Comparison of ENCODE assay signal across 25 mouse cellular contexts in the genomic region with DNA sequence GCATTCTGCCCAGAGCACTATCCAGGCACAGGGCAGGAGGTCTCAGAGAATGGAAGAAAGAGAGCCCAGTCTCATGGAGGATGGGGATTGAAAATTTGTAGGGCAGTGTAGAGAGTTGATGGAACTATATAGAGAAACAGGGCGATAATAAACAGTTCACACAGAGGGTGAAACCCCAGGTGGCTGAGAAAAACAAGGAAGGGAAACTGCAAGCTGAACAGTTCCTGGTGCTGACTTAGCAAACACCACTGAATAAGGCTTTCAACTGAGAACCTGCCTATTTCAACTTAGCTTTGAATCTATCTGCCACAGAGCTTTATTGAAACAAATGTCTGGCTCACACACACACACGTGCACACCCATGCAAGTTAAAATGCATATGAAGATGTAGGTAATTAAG.
DNase-seq lines count a peak whose midpoint lies in the region; ATAC-seq and TF ChIP-seq lines count a peak whose summit lies in the region.
"Had no signal": no experiment of that assay in that cellular context is flagged by ENCODE, and none has a peak within 500 bp of the region (broad histone marks: within the 10 kb centered on the region; RNA-seq: fewer than 3 reads in every experiment).

No protein-coding gene starts in this region.

- H3K4me2 ChIP-seq in CH12.LX (ENCODE audit: insufficient read depth, low read depth, poor library complexity, severe bottlenecking): peak overlapping the region; percentile 62; the same call in 1 of the 2 replicates
- H3K4me2 ChIP-seq: embryonic facial prominence, embryonic 13.5 days; embryonic facial prominence, embryonic 15.5 days; forebrain, embryonic 12.5 days had no signal

- peaks cover 8% of the 10 kb centered on the region for H3K9me3 ChIP-seq in CH12.LX (replicated peaks; ENCODE audit: low read length)
- H3K9me3 ChIP-seq: embryonic facial prominence, embryonic 13.5 days; embryonic facial prominence, embryonic 15.5 days; forebrain, embryonic 10.5 days; forebrain, embryonic 12.5 days had no signal

- no peak overlapping the region for H3K4me3 ChIP-seq in CH12.LX (replicated peaks in 1 of 3; ENCODE audit: low read depth in 2 of 3, low read length in 2 of 3, poor library complexity in 1 of 3)
- H3K4me3 ChIP-seq: embryonic facial prominence, embryonic 13.5 days; embryonic facial prominence, embryonic 15.5 days; erythroblast, embryonic 14.5 days; forebrain, embryonic 10.5 days; forebrain, embryonic 12.5 days had no signal

- CTCF ChIA-PET in Patski (lab: Charles Lee): no interaction called here

- peak; percentile 62 for ATAC-seq in frontal cortex, adult (ENCODE audit: low TSS enrichment)
- ATAC-seq in Patski: peak; percentile 51
- ATAC-seq: CD4-positive, CD25-positive, alpha-beta regulatory T cell, adult 4 months; forebrain, embryonic 14.5 days; forebrain, embryonic 16.5 days had no signal

- no peaks in the 10 kb centered on the region for H3K79me2 ChIP-seq in CH12.LX (replicated peaks; ENCODE audit: control insufficient read depth, extremely low read depth, insufficient read depth, poor library complexity, severe bottlenecking)

- peak; percentile 71; the same call in 1 of the 2 replicates for TF ChIP-seq EP300 in CH12.LX (IDR thresholded peaks at IDR 0.05; ENCODE audit: low read length)

- no peak for DNase-seq in frontal cortex, adult 2 months (ENCODE audit: extremely low spot score in 1 of 2, low spot score in 1 of 2)
- no peak for DNase-seq in CH12.LX (ENCODE audit: extremely low read depth)
- DNase-seq in Patski (ENCODE audit: low read depth, low spot score): no peak
- no peak for DNase-seq in right cerebral cortex, postnatal 25 days
- no peak for DNase-seq in spleen, postnatal 14 days (ENCODE audit: low spot score in 2 of 2)
- DNase-seq in adrenal gland, adult 2 months: no peak
- DNase-seq: adrenal gland, adult 8-10 months; adrenal gland, postnatal 14 days; adrenal gland, postnatal 36 days; B cell, adult 2 months; cerebellum, adult 11-12 months; cerebellum, adult 2 months; cerebellum, adult 9-10 months; cerebellum, postnatal 14 days; cerebellum, postnatal 36 days; embryo, embryonic 11 days had no signal

- H3K27ac ChIP-seq in CH12.LX (ENCODE audit: insufficient read depth, low read depth): no peak overlapping the region
- H3K27ac ChIP-seq: embryonic facial prominence, embryonic 13.5 days; embryonic facial prominence, embryonic 15.5 days; forebrain, embryonic 10.5 days; forebrain, embryonic 12.5 days had no signal

- H3K36me3 ChIP-seq in CH12.LX (replicated peaks in 1 of 2; ENCODE audit: control insufficient read depth in 1 of 2, insufficient read depth in 1 of 2, low read length in 1 of 2): no peaks in the 10 kb centered on the region
- H3K36me3 ChIP-seq: embryonic facial prominence, embryonic 13.5 days; embryonic facial prominence, embryonic 15.5 days; forebrain, embryonic 10.5 days; forebrain, embryonic 12.5 days had no signal

- no peaks in the 10 kb centered on the region for H3K27me3 ChIP-seq in CH12.LX (replicated peaks)
- peaks cover 4% of the 10 kb centered on the region for H3K27me3 ChIP-seq in Patski
- H3K27me3 ChIP-seq: embryonic facial prominence, embryonic 13.5 days; embryonic facial prominence, embryonic 15.5 days; forebrain, embryonic 12.5 days had no signal

- in situ Hi-C loops in CH12.LX (cut with MboI; ENCODE audit: low pct_ligation_motif_present, low pct_unique_long_range_greater_than_20kb, low sequenced_read_pairs): no loop called here
- in situ Hi-C loops in Patski (cut with MboI; ENCODE audit: low pct_unique_long_range_greater_than_20kb): no loop called here

- TF ChIP-seq POLR2A in CH12.LX (IDR thresholded peaks at IDR 0.05; ENCODE audit: low read depth, low read length): no peak

- no peak overlapping the region; the same call in 1 of the 2 replicates for H3K9ac ChIP-seq in CH12.LX (ENCODE audit: insufficient read depth, low read depth)
- H3K9ac ChIP-seq: embryonic facial prominence, embryonic 13.5 days; embryonic facial prominence, embryonic 15.5 days; forebrain, embryonic 12.5 days had no signal

- dilution Hi-C loops in CH12.LX (cut with MboI; ENCODE audit: extremely low pct_ligation_motif_present, extremely low pct_unique_long_range_greater_than_20kb, low sequenced_read_pairs): no loop called here

- TF ChIP-seq RAD21 in CH12.LX (IDR thresholded peaks at IDR 0.05; ENCODE audit: low read depth, low read length): no peak

- POLR2A ChIA-PET in Patski (lab: Charles Lee): no interaction called here

- no peak for TF ChIP-seq CTCF in CH12.LX (conservative IDR thresholded peaks at IDR 0.05 in 1 of 2, IDR thresholded peaks at IDR 0.05 in 1 of 2; ENCODE audit: low read depth in 2 of 2, low read length in 2 of 2)
- TF ChIP-seq CTCF in Patski (IDR thresholded peaks at IDR 0.05): no peak

- no peaks in the 10 kb centered on the region for H3K4me1 ChIP-seq in CH12.LX (ENCODE audit: control insufficient read depth in 1 of 2, insufficient read depth in 2 of 2)
- H3K4me1 ChIP-seq: embryonic facial prominence, embryonic 13.5 days; embryonic facial prominence, embryonic 15.5 days; forebrain, embryonic 12.5 days had no signal

TF ChIP-seq in CH12.LX, 34 proteins besides CTCF, POLR2A, EP300 and RAD21:
- TF ChIP-seq MEF2A (IDR thresholded peaks at IDR 0.05; ENCODE audit: borderline replicate concordance, low read depth, low read length) (no peak), PAX5 (IDR thresholded peaks at IDR 0.05; ENCODE audit: low read length) (no peak), KAT2A (IDR thresholded peaks at IDR 0.05; ENCODE audit: insufficient replicate concordance, low read length) (no peak), GABPA (IDR thresholded peaks at IDR 0.05; ENCODE audit: insufficient replicate concordance, low read depth, low read length) (no peak), MAX (IDR thresholded peaks at IDR 0.05; ENCODE audit: low read length) (no peak), RCOR1 (conservative IDR thresholded peaks at IDR 0.05; ENCODE audit: low read depth, low read length) (no peak), UBTF (IDR thresholded peaks at IDR 0.05; ENCODE audit: low read depth, low read length) (no peak), TCF12 (IDR thresholded peaks at IDR 0.05; ENCODE audit: low read depth, low read length) (0 out of 2 replicates have a peak, but pooled peaks have one; percentile 47), MYC (IDR thresholded peaks at IDR 0.05; ENCODE audit: low read depth, low read length) (no peak), CHD2 (IDR thresholded peaks at IDR 0.05; ENCODE audit: low read length) (no peak), MAFK (IDR thresholded peaks at IDR 0.05; ENCODE audit: insufficient replicate concordance, low read length) (peak; percentile 82), MAZ (IDR thresholded peaks at IDR 0.05; ENCODE audit: low read depth, low read length) (no peak), NRF1 (IDR thresholded peaks at IDR 0.05; ENCODE audit: low read depth, low read length) (no peak), ZMIZ1 (IDR thresholded peaks at IDR 0.05; ENCODE audit: low read depth, low read length) (no peak), HCFC1 (IDR thresholded peaks at IDR 0.05; ENCODE audit: low read depth, low read length) (no peak), POLR2AphosphoS2 (IDR thresholded peaks at IDR 0.05; ENCODE audit: low read depth, low read length) (no peak), CHD1 (IDR thresholded peaks at IDR 0.05; ENCODE audit: low read depth, low read length) (no peak), ZKSCAN1 (IDR thresholded peaks at IDR 0.05; ENCODE audit: borderline replicate concordance, low read depth, low read length) (no peak), ETS1 (conservative IDR thresholded peaks at IDR 0.05; ENCODE audit: low read depth, low read length) (no peak), USF2 (conservative IDR thresholded peaks at IDR 0.05; ENCODE audit: low read depth, low read length) (no peak), E2F4 (IDR thresholded peaks at IDR 0.05; ENCODE audit: insufficient replicate concordance, low read depth, low read length) (no peak), ZC3H11A (IDR thresholded peaks at IDR 0.05; ENCODE audit: low read depth, low read length) (no peak), ZNF384 (IDR thresholded peaks at IDR 0.05; ENCODE audit: low read depth, low read length) (no peak), SIN3A (IDR thresholded peaks at IDR 0.05; ENCODE audit: low read length) (peak; percentile 66; the same call in 1 of the 2 replicates), IRF4 (IDR thresholded peaks at IDR 0.05; ENCODE audit: low read depth, low read length) (peak; percentile 78; the same call in 1 of the 2 replicates), JUN (IDR thresholded peaks at IDR 0.05; ENCODE audit: insufficient read depth, low read depth, low read length) (no peak), USF1 (IDR thresholded peaks at IDR 0.05; ENCODE audit: low read depth, low read length) (no peak), MXI1 (IDR thresholded peaks at IDR 0.05; ENCODE audit: low read depth, low read length) (no peak), JUND (conservative IDR thresholded peaks at IDR 0.05; ENCODE audit: low read depth, low read length) (no peak), TBP (conservative IDR thresholded peaks at IDR 0.05; ENCODE audit: low read depth, low read length) (no peak), NELFE (IDR thresholded peaks at IDR 0.05; ENCODE audit: low read depth, low read length) (no peak), SMC3 (IDR thresholded peaks at IDR 0.05; ENCODE audit: low read depth, low read length) (no peak), ELF1 (IDR thresholded peaks at IDR 0.05; ENCODE audit: low read depth, low read length) (peak; percentile 37), BHLHE40 (IDR thresholded peaks at IDR 0.05; ENCODE audit: low read depth, low read length) (no peak)
